Mouse (Mus musculus) CH12.LX (cell line): Measurements from ENCODE around the gene Fam228a. TPM values are rescaled to one million over a fixed set of nuclear protein-coding genes. Genes with fewer than 3 reads are reported as not detected.
"Not testable (repeated sequence)": the region's sequence is repeated elsewhere in the genome, so short reads cannot be mapped to it uniquely, and the experiment has no call there.

Experiments used
- DNase-seq: peaks from one replicate; pipeline ENCODE4 v3.0.0-alpha.2; 2013; ENCODE audit errors: extremely low read depth
- H3K27ac ChIP-seq: 2 replicates; pipeline ENCODE4 v1.5.1; 2012; ENCODE audit warnings: low read depth, mild to moderate bottlenecking, control low read depth, moderate library complexity; ENCODE audit not compliant: insufficient read depth
- H3K27me3 ChIP-seq: replicated peaks from 2 replicates; pipeline ENCODE3; 2012; ENCODE audit warnings: inconsistent platforms
- H3K36me3 ChIP-seq, 2 experiments: replicated peaks in 1 of 2; 2 replicates each; pipeline versions ENCODE3 to v1.6.1; 2012; ENCODE audit warnings: inconsistent platforms in 1 of 2, low read length in 1 of 2, mild to moderate bottlenecking in 1 of 2, mixed read lengths in 1 of 2, moderate library complexity in 1 of 2; ENCODE audit not compliant: control insufficient read depth in 1 of 2, insufficient read depth in 1 of 2
- H3K4me1 ChIP-seq, 2 experiments: 2 replicates each; pipeline ENCODE4 v1.6.1; 2012; ENCODE audit warnings: inconsistent platforms in 1 of 2, moderate library complexity in 1 of 2; ENCODE audit not compliant: insufficient read depth in 2 of 2, control insufficient read depth in 1 of 2
- H3K4me2 ChIP-seq: 2 replicates; pipeline ENCODE4 v1.6.1; 2012; ENCODE audit warnings: low read depth, mild to moderate bottlenecking, control low read depth; ENCODE audit not compliant: poor library complexity, insufficient read depth, severe bottlenecking
- H3K4me3 ChIP-seq, 3 experiments: fragments of 150-350 bp in 1 of 3; sonication (generic) in 1 of 3; replicated peaks in 1 of 3; 2 replicates each; pipeline versions ENCODE3 to v1.5.1; 2011 to 2012; ENCODE audit warnings: low read depth in 2 of 3, low read length in 2 of 3, mild to moderate bottlenecking in 2 of 3, moderate library complexity in 2 of 3, control low read depth in 1 of 3, improper control_type of control experiment in 1 of 3, inconsistent platforms in 1 of 3, mixed read lengths in 1 of 3; ENCODE audit not compliant: poor library complexity in 1 of 3
- H3K79me2 ChIP-seq: replicated peaks from 2 replicates; pipeline ENCODE4 v1.6.1; 2012; ENCODE audit warnings: mild to moderate bottlenecking, moderate library complexity; ENCODE audit not compliant: control insufficient read depth, poor library complexity, insufficient read depth, severe bottlenecking; ENCODE audit errors: extremely low read depth
- H3K9ac ChIP-seq: 2 replicates; pipeline ENCODE4 v1.6.1; 2012; ENCODE audit warnings: low read depth, mild to moderate bottlenecking, control low read depth, moderate library complexity; ENCODE audit not compliant: insufficient read depth
- H3K9me3 ChIP-seq: replicated peaks from 2 replicates; pipeline ENCODE3; 2012; ENCODE audit warnings: low read length, inconsistent platforms, mixed read lengths
- CHD2 ChIP-seq: IDR thresholded peaks from 2 replicates; pipeline ENCODE4 v1.6.1; 2011; ENCODE audit warnings: low read length, improper control_type of control experiment
- EP300 ChIP-seq: IDR thresholded peaks from 2 replicates; pipeline ENCODE4 v1.6.1; 2011; ENCODE audit warnings: low read length, improper control_type of control experiment
- HCFC1 ChIP-seq: IDR thresholded peaks from 2 replicates; pipeline ENCODE4 v1.6.1; 2012; ENCODE audit warnings: low read depth, mild to moderate bottlenecking, inconsistent platforms, low read length, improper control_type of control experiment
- KAT2A ChIP-seq: IDR thresholded peaks from 2 replicates; pipeline ENCODE4 v1.6.1; 2012; ENCODE audit warnings: low read length, improper control_type of control experiment, inconsistent platforms; ENCODE audit not compliant: insufficient replicate concordance
- MAX ChIP-seq: IDR thresholded peaks from 2 replicates; pipeline ENCODE4 v1.6.1; 2011; ENCODE audit warnings: low read length, improper control_type of control experiment
- MEF2A ChIP-seq: IDR thresholded peaks from 2 replicates; pipeline ENCODE4 v1.6.1; 2014; ENCODE audit warnings: low read depth, mild to moderate bottlenecking, inconsistent platforms, low read length, improper control_type of control experiment, borderline replicate concordance
- PAX5 ChIP-seq: IDR thresholded peaks from 2 replicates; pipeline ENCODE4 v1.6.1; 2012; ENCODE audit warnings: low read length, inconsistent platforms, mixed read lengths
- UBTF ChIP-seq: IDR thresholded peaks from 2 replicates; pipeline ENCODE4 v1.6.1; 2012; ENCODE audit warnings: low read depth, mild to moderate bottlenecking, inconsistent platforms, low read length, improper control_type of control experiment, moderate library complexity
- dilution Hi-C: fragments of 300-500 bp; cut with MboI; formaldehyde crosslinking; loops from 2 replicates; pipeline ENCODE4 v1.14.3; 2020; ENCODE audit warnings: low sequenced_read_pairs; ENCODE audit not compliant: extremely low pct_unique_long_range_greater_than_20kb, extremely low pct_ligation_motif_present
- in situ Hi-C: fragments of 300-500 bp; cut with MboI; formaldehyde crosslinking; loops from 3 replicates; pipeline ENCODE4 v1.14.3; 2019; ENCODE audit warnings: low sequenced_read_pairs, low pct_ligation_motif_present, low pct_unique_long_range_greater_than_20kb, mixed read lengths
- polyA plus RNA-seq: library from polyadenylated mRNA; unstranded; fragments of >175 nt; gene quantifications from 2 replicates; pipeline ENCODE4 v1.2.1, GENCODE M21; 2012; ENCODE audit warnings: low read depth; ENCODE audit not compliant: insufficient read length
- total RNA-seq, 2 experiments: library from RNA; depleted of rRNA; stranded (reverse); fragments of 300-350 nt in 1 of 2; fragments of >200 nt in 1 of 2; gene quantifications; 2 replicates each; pipeline ENCODE4 v1.2.3; 2012 to 2014

Fam228a gene
- total and polyA plus RNA-seq, 3 experiments, result not detected

- Histone ChIP-seq H3K36me3 (peaks cover 38 to 68% of the 10 kb centered on the region in 2 experiments), H3K9me3 (no peaks in the 10 kb centered on the region), H3K27me3 (no peaks in the 10 kb centered on the region), H3K9ac (no peak overlapping the region), H3K4me3 (no peak overlapping the region), H3K4me2 (no peak overlapping the region), H3K4me1 (peaks cover 4 to 10% of the 10 kb centered on the region in 2 experiments; a peak in 3 of 4 replicates), H3K27ac (no peak overlapping the region), H3K79me2 (no peaks in the 10 kb centered on the region)
- in situ Hi-C loops, result no loop called here
- TF ChIP-seq PAX5 (no peak), EP300 (no peak), MEF2A (no peak), KAT2A (no peak), UBTF (no peak), MAX (no peak)
- dilution Hi-C loops, result no loop called here
- no peak for DNase-seq
Measured at GRCm38 (mm10) chr12:4706175-4706574, 32.1 kb downstream of the Fam228a start.

- dilution Hi-C loops, DNase-seq, H3K9me3 ChIP-seq, H3K27ac ChIP-seq, in situ Hi-C loops, H3K9ac ChIP-seq, H3K4me1 ChIP-seq, H3K79me2 ChIP-seq, H3K27me3 ChIP-seq, H3K4me2 ChIP-seq, H3K4me3 ChIP-seq: not testable (repeated sequence)
- peaks cover 41 to 70% of the 10 kb centered on the region in 2 experiments for H3K36me3 ChIP-seq
Measured at GRCm38 (mm10) chr12:4705626-4706025, 32.6 kb downstream of the Fam228a start.

DNA sequence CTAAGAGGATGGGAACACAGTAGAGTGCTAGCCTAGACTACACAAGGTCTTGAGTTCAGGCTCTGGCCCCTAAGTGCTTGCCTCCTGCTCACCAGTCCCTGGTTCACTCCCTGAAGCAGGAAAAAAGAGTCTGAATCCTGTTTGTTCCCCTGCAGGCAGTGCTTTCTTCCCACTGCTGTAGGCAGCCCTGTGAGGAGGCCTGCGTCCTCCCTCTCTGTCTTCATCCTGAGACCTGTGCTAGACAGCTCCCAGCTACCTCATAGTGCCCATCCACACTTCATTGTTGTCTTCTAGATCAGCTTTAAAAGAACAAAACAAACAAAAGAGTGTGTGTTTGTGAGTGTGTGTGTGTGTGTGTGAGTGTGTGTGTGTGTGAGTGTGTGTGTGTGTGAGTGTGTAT, 43.7 kb downstream of the Fam228a start:
- Histone ChIP-seq H3K27ac (no peak overlapping the region), H3K79me2 (no peaks in the 10 kb centered on the region), H3K4me2 (no peak overlapping the region), H3K4me3 (no peak overlapping the region), H3K36me3 (peaks cover 31 to 53% of the 10 kb centered on the region in 2 experiments), H3K4me1 (peaks cover 3 to 9% of the 10 kb centered on the region in 2 experiments; a peak in 2 of 4 replicates), H3K27me3 (no peaks in the 10 kb centered on the region), H3K9ac (no peak overlapping the region), H3K9me3 (no peaks in the 10 kb centered on the region)
- dilution Hi-C loops, result no loop called here
- DNase-seq, result no peak
- in situ Hi-C loops, result no loop called here
- no peak for TF ChIP-seq HCFC1
- no peak for TF ChIP-seq CHD2
- TF ChIP-seq, all 38 proteins: peak for 0
